Mouse (Mus musculus) layer of hippocampus, adult 6 months (tissue): ENCODE results near the gene Gm3248. TPM values are rescaled to one million over a fixed set of nuclear protein-coding genes. Genes with fewer than 3 reads are reported as not detected.

ENCODE experiments used
- long read RNA-seq, 2 experiments: library from polyadenylated mRNA; unstranded; transcript quantifications; one replicate each; pipeline ENCODE4 v2.0.0; 2019 to 2020
- polyA plus RNA-seq: library from polyadenylated mRNA; unstranded; fragments of <200 nt; fragmentation: Nextera tagmentation; gene quantifications from 2 replicates; pipeline ENCODE4 v1.2.3, GENCODE M21; 2021

Gene Gm3248
- 0.51 and 0.65 TPM in 2 replicates for polyA plus RNA-seq
- long read RNA-seq, experiment 1, partial matches to known transcripts = 0 of 3 reads
- long read RNA-seq, experiment 1, other reads (novel, unspliced or antisense) = 3 of 3 reads
- long read RNA-seq, experiment 2, partial matches to known transcripts = 0 of 4 reads
- long read RNA-seq, experiment 2, other reads (novel, unspliced or antisense) = 2 of 4 reads

DNA sequence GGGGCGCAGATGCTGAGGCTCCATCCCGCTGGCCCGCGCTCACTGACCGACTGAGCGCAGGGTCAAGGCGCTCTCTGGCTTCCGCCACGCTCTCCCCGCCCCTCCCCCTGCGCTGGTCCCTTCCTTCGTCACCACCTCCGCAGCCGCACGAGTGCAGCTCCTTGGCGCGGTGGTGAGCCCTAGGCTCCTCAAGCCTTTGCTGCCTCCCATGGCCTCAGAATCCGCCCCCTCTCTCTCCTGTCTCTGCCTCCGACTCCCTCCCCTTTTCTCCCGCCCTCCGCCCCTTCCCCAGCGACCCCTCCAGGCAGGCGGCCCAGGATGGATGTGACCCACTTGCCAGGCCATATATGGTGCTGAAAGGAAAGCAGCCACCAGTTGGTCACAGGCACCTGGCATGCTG, at the start of gene Gm3248:
Gm3248 (minus strand) TSS at position 111 of the 400 bp plus-strand sequence.

GRCm38 (mm10) chr14:5979037-5979436, 17.5 kb upstream of the Gm3248 start, which contains the start of gene Gm3453:
Gene Gm3453, minus strand, starts transcription at chr14:5979137.

Other genes with a start within 250 kb of the Gm3248 start
- gene Gm3373, start 220.2 kb downstream of the Gm3248 start, polyA plus RNA-seq = not detected in 2 replicates
- gene Gm3383, start 153.8 kb downstream of the Gm3248 start, polyA plus RNA-seq = 0.88 and 0.97 TPM in 2 replicates
- gene Gm3424, start 131.4 kb downstream of the Gm3248 start, polyA plus RNA-seq = not detected in 2 replicates
- gene Gm8237, start 81.4 kb downstream of the Gm3248 start, polyA plus RNA-seq = 0.20 and 0.39 TPM in 2 replicates
- gene Gm3453, start 17.4 kb upstream of the Gm3248 start, polyA plus RNA-seq = not detected in 2 replicates
- not detected in 2 replicates for gene Gm6337, start 96.5 kb upstream of the Gm3248 start, polyA plus RNA-seq
- gene Gm8206, start 132.2 kb upstream of the Gm3248 start, polyA plus RNA-seq = 0.44 and 1.0 TPM in 2 replicates
- 0.29 and 0.30 TPM in 2 replicates for gene Gm3468, start 146.9 kb upstream of the Gm3248 start, polyA plus RNA-seq
- gene Gm3476, start 164.1 kb upstream of the Gm3248 start, polyA plus RNA-seq = not detected in 2 replicates